Mouse (Mus musculus) kidney, embryonic 15.5 days (tissue): Measurements from ENCODE around the gene Cd84. TPM values are rescaled to one million over a fixed set of nuclear protein-coding genes. Genes with fewer than 3 reads are reported as not detected.

Source experiments
- polyA plus RNA-seq: library from polyadenylated mRNA; unstranded; fragments of >200 nt; fragmentation: Nextera tagmentation; extraction: Ambion mirVana; gene quantifications from 2 replicates; pipeline ENCODE4 v1.2.1, GENCODE M21; 2015

Gene Cd84
- polyA plus RNA-seq, 1 experiment from 2014 or later, result 0.79 TPM

Other genes starting within 250 kb of the Cd84 start
- gene Ly9, start 232.3 kb upstream of the Cd84 start, polyA plus RNA-seq, result 0.32 and 0.42 TPM in 2 replicates
- 0.13 TPM in 1 of 2 replicates, not detected in the other for gene Slamf7, start 186.7 kb upstream of the Cd84 start, polyA plus RNA-seq
- gene Cd48, start 157.7 kb upstream of the Cd84 start, polyA plus RNA-seq, result 2.3 and 2.9 TPM in 2 replicates
- 0.10 and 0.18 TPM in 2 replicates for gene Slamf1, start 72.6 kb upstream of the Cd84 start, polyA plus RNA-seq
- gene Gm10521, start 56.0 kb downstream of the Cd84 start, polyA plus RNA-seq, result not detected in 2 replicates
- gene Slamf6, start 77.8 kb downstream of the Cd84 start, polyA plus RNA-seq, result 0.09 and 0.29 TPM in 2 replicates
- 17.3 and 17.6 TPM in 2 replicates for gene Vangl2, start 188.7 kb downstream of the Cd84 start, polyA plus RNA-seq
- not detected in 2 replicates for gene Nhlh1, start 217.9 kb downstream of the Cd84 start, polyA plus RNA-seq
- 221 and 237 TPM in 2 replicates for gene Copa, start 242.8 kb downstream of the Cd84 start, polyA plus RNA-seq
- gene Ncstn, start 243.1 kb downstream of the Cd84 start, polyA plus RNA-seq, result 130 and 137 TPM in 2 replicates